Mouse (Mus musculus): ENCODE measurements around the gene Tmprss12.
"Not testable (repeated sequence)": the region's sequence is repeated elsewhere in the genome, so short reads cannot be mapped to it uniquely, and the experiment has no call there.

Tmprss12 gene

DNA sequence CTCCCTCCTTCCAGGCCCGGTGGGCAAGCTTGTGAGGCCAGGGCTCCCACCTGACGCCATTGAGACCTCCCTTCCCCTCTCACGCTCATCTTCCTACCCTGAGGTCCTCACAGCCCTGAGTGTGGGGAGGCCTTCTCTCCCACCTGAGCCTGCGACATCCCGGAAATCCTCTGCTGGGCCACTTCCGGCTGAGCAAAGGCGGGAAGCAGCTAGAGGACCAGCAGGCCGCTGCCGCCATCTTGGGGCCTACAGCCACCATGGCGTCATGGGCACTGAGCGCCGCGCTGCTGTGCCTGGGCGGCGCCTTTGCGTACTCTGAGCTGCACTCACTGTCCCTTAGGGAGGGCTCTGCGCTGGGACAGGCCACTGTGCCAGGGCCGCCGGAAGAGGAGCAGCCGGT is at the start of gene Tmprss12:
Gene Tmprss12 (plus strand): TSS at position 212 of the 400 bp plus-strand sequence.
- in situ Hi-C loops (cut with MboI, MseI) = no loop called here

DNA sequence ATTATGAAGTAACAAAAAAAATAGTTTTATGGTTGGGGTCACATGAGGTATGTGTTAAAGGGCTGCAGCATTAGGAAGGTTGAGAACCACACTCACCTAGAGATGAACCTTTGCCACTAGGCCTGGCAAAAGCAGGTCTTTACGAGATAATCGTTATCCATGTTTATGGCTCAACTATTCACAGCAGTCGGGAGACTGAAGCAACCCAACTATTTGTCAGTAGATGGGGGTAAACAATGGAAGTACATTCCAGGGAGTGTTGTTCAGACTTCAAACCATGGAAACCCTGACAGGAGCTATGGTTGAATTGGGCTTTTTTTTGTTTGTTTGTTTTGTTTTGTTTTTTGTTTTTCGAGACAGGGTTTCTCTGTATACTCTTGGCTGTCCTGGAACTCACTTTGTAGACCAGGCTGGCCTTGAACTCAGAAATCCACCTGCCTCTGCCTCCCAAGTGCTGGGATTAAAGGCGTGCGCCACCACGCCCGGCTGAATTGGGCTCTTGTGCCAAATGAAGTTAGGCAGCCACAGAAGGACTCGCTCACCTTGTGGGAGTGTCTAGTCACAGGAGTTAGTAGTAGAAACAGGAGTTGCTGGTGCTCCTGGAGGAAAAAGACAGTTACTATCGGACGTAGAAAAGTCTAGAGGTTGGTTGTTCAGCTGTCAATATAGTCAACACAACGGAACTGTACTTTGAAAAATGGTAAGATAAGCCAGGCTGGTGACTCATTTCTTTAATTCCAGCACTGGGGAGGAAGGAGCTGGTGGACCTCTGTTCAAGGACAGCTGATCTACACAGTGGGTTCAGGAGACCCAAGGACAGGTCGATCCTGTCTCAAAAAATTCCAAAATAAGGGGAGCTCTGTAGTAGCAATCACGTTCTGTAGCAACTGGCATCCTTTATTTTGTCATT is 48.8 kb upstream of the Tmprss12 start:
- in situ Hi-C loops (cut with MboI, MseI) = no loop called here

DNA sequence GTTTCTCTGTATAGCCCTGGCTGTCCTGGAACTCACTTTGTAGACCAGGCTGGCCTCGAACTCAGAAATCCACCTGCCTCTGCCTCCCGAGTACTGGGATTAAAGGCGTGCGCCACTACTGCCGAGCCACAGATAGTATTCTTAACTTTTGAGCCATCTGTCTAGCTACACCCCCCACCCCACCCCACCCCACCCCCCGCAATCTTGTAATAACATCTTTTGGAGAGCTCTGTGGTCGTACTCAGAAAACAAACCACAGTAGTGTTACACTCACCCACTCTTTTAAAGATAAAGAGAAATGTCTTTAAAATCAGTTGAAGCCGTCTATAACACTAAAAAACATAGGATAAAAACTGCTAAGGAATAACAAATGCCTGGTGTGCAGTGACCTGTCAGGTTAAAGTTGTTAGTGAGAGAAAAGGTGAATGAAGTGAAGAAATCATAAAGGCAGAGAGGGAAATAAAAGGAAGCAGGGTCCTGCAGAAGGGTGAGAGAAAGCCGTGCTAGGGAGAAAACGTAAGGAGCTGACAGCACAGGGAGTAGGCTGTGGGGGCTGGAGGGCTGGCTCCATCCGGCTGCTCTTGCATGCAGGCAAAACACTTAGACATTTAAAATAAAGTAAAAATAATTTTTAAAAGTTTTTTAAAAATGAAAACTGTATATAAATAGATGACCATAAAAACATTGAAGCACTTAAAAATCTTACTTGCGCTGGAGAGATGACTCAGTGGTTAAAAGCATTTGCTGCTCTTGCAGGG is 45.2 kb upstream of the Tmprss12 start:
- in situ Hi-C loops (cut with MboI, MseI) = no loop called here

DNA sequence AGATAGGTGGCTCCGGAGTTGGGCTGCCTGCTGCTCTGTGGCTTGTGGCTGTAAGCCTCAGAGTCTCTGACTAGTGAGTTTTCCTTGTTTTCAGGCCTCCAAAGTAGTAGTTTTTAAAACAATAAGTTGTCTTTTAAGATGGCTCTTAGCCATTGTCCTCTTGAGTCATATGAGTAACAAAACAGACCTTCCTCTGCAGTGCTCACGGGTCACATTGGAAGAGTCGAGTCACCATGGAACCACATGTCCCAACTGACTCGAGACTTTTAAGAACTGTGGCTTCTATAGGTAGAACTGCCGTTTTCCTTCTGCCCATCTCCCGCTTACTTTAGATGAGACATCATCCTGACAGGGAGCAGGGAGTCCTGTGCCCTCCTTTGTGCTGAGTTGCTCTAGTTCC is 43.7 kb upstream of the Tmprss12 start:
- in situ Hi-C loops (cut with MboI, MseI) = no loop called here

DNA sequence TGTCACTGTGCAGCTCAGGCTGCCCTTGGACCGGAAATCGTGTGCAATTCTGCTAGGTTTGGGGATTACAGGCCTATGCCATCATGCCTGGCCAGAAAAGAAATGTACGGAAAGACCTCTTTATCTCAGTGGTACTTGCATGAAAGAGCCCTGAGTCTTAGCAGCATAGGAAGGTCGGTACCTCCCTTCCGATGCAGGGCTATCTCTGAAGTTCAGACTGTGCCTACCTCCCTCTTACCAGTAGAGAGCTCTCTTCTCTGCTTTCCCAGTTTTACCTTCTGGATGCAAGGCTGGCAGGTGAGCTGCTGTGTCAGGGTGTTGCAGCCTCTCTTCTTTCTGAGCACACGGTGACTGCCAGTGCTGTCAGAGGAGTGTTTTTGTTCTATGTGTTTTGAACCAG is 38.9 kb upstream of the Tmprss12 start:
- in situ Hi-C loops (cut with MboI, MseI) = no loop called here

DNA sequence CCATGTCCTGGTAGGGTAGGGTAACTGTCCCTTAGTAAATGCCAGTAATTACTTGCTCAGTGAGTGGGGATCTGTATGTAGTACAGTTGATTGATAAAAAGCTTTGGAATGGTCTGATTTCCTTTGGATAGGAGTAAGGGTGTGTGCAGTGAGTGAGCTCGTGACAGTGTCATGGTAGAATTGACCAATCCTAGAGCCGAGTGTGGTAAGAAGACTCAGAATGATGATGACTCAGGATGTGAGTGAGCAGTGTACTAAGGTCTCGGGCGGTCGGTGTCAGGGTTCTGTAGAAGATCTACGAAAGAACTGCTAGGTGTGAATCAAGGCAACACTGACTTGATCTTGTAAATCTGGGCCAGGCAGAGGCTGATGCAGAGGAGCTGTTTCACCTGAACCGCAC is 34.7 kb upstream of the Tmprss12 start:
- in situ Hi-C loops (cut with MboI, MseI) = loop anchor here (5.0 kb wide), 1 partner anchor 74 kb away; no protein-coding TSS in a partner anchor

DNA sequence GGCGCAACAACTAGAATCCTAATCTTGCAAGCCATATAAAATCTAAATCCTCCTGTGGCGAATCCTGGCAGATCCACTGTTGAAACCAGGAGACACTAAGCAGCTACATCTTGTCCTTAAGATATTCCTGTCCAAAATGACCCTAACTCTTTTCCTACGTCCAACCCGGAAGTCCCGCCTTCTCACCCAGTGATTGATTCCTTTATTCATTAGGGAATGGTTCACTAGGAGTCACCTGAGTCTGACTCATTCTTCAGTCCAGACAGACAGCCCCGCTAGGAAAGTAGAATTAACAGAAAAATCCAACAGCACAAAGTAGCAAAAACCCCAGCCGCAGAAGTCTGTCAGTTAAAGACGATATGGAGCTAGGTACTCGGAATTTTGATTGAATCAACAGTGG is 33.3 kb upstream of the Tmprss12 start:
- in situ Hi-C loops (cut with MboI, MseI) = loop anchor here (5.0 kb wide), 1 partner anchor 75 kb away; no protein-coding TSS in a partner anchor

DNA sequence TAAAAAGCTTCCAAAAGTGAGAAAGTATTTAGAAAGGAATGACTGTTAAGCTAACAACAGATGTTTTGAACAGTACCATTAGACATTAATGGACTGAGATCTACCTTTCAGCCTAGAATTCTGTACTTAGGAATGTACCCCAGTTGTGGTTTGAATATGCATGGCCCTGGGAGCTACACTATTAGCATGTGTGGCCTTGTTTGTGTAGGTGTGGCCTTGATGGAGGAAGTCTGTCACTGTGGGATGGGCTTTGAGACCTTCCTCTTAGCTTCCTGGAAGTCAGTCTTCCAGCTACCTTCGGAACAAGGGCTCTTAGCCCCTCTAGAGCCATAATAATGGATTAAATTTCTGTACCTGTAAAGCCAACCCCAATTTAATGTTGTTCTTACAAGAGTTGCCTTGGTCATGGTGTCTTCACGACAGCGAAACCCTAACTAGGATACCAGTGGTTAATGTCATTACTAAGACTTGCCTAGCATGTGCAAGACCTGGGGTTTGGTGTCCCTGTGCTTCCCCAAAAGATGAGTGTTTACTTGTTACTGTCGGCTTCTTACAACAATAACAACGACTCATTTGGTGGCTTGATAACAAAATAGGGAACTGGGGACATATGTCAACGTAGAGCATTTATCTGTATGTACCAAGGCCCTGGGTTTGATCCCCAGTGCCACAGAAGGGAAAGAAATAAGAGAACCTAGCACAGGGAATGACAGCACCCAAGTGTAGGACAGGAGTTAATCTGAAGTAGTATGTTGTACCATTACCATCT is 31.8 kb upstream of the Tmprss12 start:
- in situ Hi-C loops (cut with MboI, MseI) = loop anchor here (5.0 kb wide), 1 partner anchor 77 kb away; no protein-coding TSS in a partner anchor

DNA sequence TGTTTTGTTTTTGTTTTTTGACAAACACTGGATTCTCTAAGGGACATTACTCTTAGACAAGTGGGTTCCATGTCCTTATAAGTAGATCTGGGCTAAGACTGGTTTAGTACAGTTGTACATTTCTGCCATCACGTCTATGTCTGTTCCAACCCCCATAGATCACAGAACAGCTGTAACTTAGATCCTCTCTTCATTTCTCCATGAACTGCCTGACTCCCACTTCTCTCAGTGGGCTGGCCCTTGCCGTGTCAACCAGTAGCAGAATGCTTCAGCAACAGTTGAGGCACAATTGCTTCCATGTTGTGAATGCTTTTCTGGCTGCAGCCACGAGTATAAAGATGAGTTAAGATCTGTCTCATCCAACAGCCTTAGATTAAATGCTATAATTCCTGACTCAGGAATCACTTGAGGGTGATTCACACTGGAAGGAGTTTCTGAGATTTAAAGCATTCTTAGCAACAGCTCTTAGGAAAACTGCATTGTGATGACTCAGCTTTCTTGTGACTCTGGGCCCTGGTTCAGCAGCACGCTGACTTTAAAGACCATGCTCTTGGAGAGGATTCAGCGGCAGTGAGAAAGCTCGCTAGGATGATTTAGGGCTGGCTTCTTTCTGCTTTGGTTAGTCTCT is 29.4 kb upstream of the Tmprss12 start:
- in situ Hi-C loops (cut with MboI, MseI) = no loop called here

DNA sequence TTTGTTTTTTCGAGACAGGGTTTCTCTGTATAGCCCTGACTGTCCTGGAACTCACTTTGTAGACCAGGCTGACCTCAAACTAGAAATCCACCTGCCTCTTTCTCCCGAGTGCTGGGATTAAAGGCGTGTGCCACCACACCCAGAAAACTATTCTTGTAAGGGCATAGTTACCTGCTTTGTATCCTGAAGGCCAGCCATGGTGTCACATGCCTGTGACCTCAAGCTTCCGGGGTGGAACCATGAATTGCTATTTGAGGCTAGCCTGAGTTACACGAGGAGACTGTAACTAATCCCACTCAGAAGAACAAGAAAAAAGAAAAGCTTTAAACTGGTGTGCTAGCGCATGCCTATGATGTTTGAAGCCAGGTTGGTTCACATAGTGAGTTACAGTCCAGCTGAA is 24.3 kb upstream of the Tmprss12 start:
- in situ Hi-C loops (cut with MboI, MseI) = no loop called here

DNA sequence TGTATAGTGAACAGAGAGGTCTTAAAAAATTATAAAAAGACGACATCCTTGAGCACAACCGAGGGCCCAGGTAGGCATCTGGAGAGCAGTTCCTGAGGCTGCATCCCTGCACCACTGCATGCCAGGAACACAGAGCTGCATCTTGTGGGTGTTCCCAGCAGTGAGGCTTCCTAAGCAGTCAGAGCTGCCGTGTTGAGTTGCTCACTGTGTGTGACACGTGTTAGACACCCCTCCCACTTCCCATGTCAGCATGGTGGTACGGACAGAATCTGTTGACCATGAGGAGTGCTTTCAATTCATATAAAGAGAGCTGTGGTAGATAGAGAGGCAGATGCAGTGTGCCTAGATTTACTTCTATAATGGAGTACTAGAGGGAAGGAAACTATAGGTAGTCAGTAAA is 23.3 kb upstream of the Tmprss12 start:
- in situ Hi-C loops (cut with MboI, MseI) = no loop called here

DNA sequence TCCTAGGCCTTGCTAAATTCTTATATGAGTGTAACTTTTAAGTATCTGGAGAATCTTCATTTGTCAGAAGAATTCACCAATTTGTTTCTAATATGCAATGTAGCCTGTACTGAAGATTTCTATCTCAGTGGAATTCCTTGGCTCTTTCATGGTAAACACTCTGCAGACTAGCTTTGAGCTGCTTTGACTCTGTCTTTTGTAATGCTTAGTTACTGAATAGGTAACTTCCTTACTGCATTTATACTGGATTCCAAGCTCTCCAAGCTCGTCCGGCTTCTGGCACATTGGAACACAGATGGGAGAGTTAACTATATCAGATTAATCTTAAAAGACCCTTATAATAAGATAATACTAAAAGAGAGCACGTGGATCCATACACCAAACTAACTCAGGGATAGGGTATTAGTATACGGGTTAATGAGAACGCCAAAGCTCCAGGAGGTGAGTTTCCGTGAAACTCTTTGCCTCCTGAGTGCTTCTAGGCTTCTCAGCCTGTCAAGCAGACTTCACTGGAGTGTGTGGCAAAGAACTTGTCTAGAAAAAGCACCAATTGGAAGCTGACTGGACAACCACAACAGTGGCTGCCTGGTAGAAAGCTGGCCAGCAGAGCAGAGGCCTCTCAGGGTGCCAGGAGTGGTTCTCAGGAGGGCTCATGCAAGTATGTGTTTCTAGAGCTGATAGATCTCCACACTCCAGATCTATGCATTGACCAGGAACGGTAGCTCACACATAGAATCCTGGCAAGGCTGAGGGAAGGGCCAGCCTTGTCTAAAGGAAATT is 21.8 kb upstream of the Tmprss12 start:
- in situ Hi-C loops (cut with MboI, MseI) = no loop called here

DNA sequence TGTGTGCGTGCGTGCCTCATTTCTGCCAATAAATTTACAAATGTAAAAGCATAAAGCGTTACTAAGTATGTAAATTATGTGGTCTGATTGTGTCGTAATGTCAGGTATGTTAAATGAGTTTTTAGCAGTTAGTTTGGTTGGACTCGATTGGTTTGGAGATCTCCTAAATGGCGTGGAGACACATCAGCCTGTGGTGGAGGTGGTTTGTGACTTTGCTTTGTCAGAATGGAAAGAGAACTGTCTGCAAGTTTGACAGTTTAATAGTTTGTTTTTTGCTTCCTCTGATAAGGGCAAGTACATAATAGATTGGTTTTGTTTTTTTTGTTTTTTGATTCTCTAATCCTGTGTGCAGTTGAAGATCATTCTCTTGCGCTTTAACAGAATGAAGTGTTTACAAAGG is 20.3 kb upstream of the Tmprss12 start:
- in situ Hi-C loops (cut with MboI, MseI) = not testable (repeated sequence)

DNA sequence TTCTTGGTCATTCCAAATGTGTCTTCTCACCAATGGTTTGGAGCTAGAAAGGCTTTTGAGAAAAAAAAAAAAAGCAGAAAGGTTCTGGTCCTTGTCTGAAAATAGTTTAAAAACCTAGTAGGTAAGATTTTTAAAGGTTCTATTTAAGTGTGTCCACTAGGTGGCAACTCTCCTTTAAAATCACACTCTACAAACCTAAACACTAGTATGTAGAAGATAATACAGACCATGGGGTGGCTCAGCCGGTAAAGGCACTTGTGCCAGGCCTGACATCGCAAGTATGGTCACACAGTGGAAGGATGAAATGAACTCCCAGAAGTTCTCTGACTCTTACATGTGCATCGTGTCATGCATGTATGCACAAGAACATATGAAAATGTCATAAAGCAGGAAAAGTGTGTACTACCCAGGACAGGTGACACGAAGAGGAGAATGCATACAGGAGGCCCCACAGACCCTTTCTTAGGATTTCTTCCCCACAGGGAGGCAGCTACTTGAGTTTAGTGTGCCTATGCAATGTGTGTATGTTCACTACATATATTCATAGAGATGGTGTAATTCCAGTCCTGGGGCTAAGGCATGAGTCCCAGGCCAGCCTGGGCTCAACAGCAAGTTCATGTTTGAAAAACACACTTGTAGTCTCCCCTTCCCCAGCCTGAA is 17.3 kb upstream of the Tmprss12 start:
- in situ Hi-C loops (cut with MboI, MseI) = no loop called here

DNA sequence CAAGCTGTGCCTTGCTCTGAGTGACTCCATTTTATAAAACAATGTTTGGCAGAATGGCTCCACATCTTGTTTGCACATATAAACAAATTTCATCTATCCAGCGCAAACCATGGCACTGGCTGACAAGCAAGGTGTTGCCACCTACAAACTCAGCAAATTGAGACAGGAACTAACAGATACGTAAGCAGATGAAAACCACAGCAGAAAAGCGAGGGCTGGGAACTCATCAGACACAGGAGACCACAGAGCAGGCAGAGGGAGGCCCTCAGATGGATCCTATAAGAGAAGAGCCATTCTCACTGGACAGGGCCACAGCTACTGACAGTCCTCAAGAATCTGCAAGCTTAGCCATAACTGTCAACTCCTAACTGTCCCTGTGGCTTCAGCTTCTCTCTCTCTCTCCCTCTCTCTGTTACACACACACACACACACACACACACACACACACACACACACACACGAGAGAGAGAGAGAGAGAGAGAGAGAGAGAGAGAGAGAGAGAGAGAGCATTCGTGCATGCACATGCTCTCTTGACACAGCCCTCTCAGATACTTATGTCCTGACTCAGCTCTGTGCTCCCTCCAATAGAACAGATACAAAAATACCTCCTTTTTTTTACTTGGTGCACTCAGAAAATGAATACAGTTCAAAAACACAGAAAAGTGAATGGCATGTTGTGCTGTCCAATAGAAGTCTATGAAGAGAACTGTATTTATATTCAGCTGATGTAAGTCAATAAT is 14.9 kb upstream of the Tmprss12 start:
- in situ Hi-C loops (cut with MboI, MseI) = loop anchor here (5.0 kb wide), 1 partner anchor 1667 kb away; no protein-coding TSS in a partner anchor

DNA sequence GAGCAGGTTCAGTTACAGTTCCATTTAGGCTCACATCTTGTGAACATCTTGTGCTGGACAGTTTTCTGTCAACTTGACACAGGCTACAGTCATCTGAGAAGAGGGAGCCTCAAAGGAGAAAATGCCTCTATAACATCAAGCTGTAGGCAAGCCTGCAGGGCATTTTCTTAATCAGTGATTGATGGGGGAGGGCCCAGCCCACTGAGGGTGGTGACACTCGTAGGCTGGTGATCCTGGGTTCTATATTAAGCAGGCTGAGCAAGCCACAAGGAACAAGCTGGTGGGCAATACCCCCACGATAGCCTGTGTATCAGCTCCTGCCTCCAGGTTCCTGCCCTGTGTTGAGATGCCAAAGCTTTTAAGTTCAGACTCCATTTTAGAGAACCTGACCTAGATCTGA is 11.7 kb upstream of the Tmprss12 start:
- in situ Hi-C loops (cut with MboI, MseI) = loop anchor here (5.0 kb wide), 1 partner anchor 1663 kb away; no protein-coding TSS in a partner anchor

DNA sequence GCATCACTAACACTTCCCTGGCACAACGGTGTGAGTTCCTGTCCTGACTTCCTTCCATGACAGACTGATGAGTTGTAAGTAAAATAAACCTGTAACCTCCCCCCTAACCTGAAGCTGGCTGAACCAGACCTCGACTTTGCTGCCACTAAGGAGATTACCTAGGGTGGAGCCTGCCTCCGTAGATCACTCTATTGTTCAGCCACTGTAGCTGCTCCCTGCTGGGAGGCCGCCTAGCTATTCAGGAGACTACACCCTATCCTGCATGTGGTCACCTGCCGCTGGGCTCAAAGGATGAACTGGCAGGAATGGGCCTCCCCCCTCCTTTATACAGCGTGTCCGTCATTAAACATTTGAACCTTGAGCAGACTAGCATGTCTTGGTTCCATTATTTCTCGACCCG is 10.9 kb upstream of the Tmprss12 start:
- in situ Hi-C loops (cut with MboI, MseI) = loop anchor here (5.0 kb wide), 1 partner anchor 1663 kb away; no protein-coding TSS in a partner anchor

DNA sequence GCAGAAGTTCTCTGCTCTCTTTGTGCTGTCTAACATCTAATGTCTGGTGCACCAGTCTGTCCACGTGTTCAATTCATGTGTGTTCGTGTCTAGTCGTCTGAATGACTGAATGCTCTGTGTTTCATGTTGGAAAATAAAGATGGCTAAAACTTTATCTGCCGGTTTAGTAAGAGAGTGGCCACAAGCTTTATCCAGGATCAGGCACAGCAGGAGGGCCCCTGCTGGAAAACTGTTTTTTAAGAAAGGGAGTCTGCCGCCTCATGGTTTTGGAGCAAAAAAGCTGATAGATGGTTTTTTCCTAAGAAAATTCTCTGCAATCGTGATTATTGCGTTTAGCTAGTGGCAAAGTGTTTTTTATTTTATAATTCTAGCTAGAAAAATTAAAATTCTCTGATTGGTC is 10.0 kb upstream of the Tmprss12 start:
- in situ Hi-C loops (cut with MboI, MseI) = not testable (repeated sequence)

DNA sequence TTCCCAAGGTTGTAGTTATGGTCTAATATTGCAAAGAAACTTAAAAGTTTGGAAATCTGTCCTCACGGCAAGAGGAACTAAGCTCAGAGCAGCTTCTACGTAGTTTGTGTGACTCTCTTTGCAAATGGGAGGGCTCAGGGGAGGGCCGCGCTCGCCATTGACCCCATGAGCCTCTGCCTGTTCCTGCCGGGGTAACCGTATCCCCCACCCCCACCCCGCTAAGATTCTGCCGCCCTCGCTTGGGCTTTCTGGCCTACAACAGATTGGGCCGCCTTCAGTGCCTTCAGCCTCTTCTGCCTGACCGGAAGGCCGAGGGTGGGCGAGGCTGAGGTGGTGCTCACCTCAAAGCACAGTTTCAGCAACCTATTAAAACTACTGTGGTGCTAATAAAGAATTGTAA is 9.2 kb upstream of the Tmprss12 start:
- in situ Hi-C loops (cut with MboI, MseI) = no loop called here
